Mouse (Mus musculus) liver, embryonic 14.5 days (tissue): ENCODE data around the gene Mycbpap.

Experiments
- CTCF ChIP-seq: IDR thresholded peaks from 2 replicates; pipeline ENCODE4 v1.5.1; 2016; ENCODE audit warnings: antibody characterized with exemption, low read depth, control low read depth
- EP300 ChIP-seq: IDR thresholded peaks from 2 replicates; pipeline ENCODE4 v1.6.1; 2016; ENCODE audit warnings: antibody characterized with exemption, low read depth

DNA sequence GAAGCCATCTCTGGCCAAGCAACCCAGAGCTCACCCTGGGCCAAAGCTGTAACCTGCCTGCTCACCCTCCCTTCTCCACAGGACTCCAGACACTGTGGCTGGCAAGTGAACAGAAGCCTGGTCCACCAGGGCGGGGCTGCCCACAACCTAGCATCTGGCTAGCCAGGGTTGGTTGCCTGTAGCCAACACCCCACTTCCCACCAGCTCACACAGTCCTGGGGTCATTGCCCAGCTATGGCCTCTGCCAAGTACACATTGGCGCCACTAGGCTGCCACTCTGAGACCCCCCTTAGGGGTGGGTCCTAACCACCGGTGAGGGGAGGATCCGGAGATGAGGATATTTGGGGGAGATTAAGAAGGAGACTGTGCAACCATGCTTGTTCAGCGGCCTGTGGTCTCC, 42.3 kb upstream of the Mycbpap start:
- TF ChIP-seq CTCF (no peak), EP300 (no peak)
